Mouse (Mus musculus): ENCODE data around the gene Tbc1d10a. TPM values are rescaled to one million over a fixed set of nuclear protein-coding genes. Genes with fewer than 3 reads are reported as not detected.

Gene Tbc1d10a
- polyA plus RNA-seq, 1 experiment from 2014 or later, result 20.5 TPM

DNA sequence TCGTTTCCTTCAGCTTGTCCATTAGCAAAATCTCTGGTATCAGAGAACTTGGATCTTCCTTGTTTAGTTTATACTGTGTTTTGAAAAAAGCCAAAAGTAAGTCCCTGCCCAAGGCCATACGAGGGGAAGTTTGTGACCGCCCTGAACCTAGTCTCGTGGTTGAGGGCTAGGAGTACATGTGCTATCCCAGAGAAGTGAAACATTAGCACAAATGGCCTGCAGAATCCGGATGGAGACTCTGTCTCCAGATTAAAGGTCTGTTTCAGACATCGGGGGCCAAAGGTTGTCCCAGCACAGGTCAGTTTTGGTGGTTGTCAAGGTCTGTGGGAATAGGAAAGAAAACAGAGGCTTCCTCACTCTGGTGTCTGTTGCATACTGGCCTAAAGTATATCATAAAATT lies 2.6 kb downstream of the Tbc1d10a start:
- 84% methylated on average over 6 of the region's 6 CpGs for WGBS
- no peak for ATAC-seq (ENCODE audit: insufficient number of reproducible peaks, low FRiP score, low TSS enrichment, low read depth)
- Histone ChIP-seq H3K27me3 (ENCODE audit: control insufficient read depth, insufficient read depth, low read length) (0 out of 2 replicates have a peak, but pooled peaks cover 2% of the 10 kb centered on the region), H3K4me3 (ENCODE audit: low read depth, low read length) (no peak overlapping the region), H3K4me2 (ENCODE audit: low read depth, severe bottlenecking) (no peak overlapping the region), H3K9ac (ENCODE audit: low read length) (no peak overlapping the region), H3K9me3 (ENCODE audit: control insufficient read depth, low read length) (no peaks in the 10 kb centered on the region), H3K27ac (replicated peaks; ENCODE audit: low read depth, low read length) (no peak overlapping the region), H3K36me3 (ENCODE audit: control insufficient read depth, insufficient read depth, low read length) (no peaks in the 10 kb centered on the region), H3K4me1 (ENCODE audit: control insufficient read depth, insufficient read depth, low read length) (peaks cover 13% of the 10 kb centered on the region; the same call in 1 of the 2 replicates)
- DNase-seq (ENCODE audit: low spot score), result no peak

DNA sequence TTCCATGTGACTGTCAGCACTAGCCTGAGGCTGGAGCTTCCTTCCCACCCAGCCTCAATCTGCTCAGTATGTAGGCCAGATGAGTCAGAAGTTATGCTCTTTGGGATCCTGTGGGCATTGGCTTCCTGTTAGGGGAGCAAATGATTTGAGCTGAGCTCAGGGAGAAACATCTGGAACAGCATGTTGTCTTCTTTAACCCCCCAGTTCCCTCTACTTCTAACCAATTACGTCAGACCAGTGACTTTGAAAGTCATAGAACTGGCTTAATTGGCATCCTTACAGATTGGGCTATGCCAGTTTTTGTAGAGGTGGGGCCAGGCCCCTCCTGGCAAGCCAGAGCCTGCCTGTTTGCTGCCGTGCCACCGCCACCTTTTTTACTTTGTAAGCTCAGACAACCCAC lies 4.1 kb downstream of the Tbc1d10a start:
- Histone ChIP-seq H3K36me3 (ENCODE audit: control insufficient read depth, insufficient read depth, low read length) (no peaks in the 10 kb centered on the region), H3K27me3 (ENCODE audit: control insufficient read depth, insufficient read depth, low read length) (0 out of 2 replicates have a peak, but pooled peaks cover 2% of the 10 kb centered on the region), H3K4me1 (ENCODE audit: control insufficient read depth, insufficient read depth, low read length) (peaks cover 13% of the 10 kb centered on the region; the same call in 1 of the 2 replicates), H3K9ac (ENCODE audit: low read length) (no peak overlapping the region), H3K9me3 (ENCODE audit: control insufficient read depth, low read length) (no peaks in the 10 kb centered on the region), H3K4me3 (ENCODE audit: low read depth, low read length) (no peak overlapping the region), H3K4me2 (ENCODE audit: low read depth, severe bottlenecking) (no peak overlapping the region), H3K27ac (replicated peaks; ENCODE audit: low read depth, low read length) (no peak overlapping the region; the same call in 1 of the 2 replicates)
- no peak for ATAC-seq (ENCODE audit: insufficient number of reproducible peaks, low FRiP score, low TSS enrichment, low read depth)
- WGBS, result 81% methylated on average over 3 of the region's 3 CpGs
- DNase-seq (ENCODE audit: low spot score), result no peak

DNA sequence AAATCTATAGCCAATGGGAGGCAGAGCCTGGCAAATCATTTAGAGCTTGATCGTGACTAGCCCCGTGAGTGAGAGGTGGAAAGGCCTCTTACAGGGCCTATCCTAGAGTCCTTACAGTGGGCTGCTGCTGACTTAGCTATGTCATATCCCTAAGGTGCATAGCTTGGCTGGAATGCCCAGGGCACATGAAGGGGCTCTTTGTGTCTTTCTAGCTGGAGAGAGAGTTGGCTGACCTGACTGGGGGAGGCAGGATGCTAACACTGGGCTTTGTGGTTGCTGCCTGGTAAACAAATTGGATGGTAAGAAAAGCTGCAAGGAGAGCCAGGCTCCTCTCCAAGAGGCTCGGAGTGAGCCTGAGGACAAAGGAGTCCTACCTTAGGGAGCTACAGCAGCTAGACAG lies 6.2 kb downstream of the Tbc1d10a start:
- Histone ChIP-seq H3K36me3 (ENCODE audit: control insufficient read depth, insufficient read depth, low read length) (no peaks in the 10 kb centered on the region), H3K4me1 (ENCODE audit: control insufficient read depth, insufficient read depth, low read length) (peaks cover 8% of the 10 kb centered on the region; the same call in 1 of the 2 replicates), H3K27ac (replicated peaks; ENCODE audit: low read depth, low read length) (no peak overlapping the region), H3K27me3 (ENCODE audit: control insufficient read depth, insufficient read depth, low read length) (0 out of 2 replicates have a peak, but pooled peaks cover 2% of the 10 kb centered on the region), H3K4me2 (ENCODE audit: low read depth, severe bottlenecking) (no peak overlapping the region), H3K9ac (ENCODE audit: low read length) (no peak overlapping the region), H3K4me3 (ENCODE audit: low read depth, low read length) (no peak overlapping the region), H3K9me3 (ENCODE audit: control insufficient read depth, low read length) (no peaks in the 10 kb centered on the region)
- DNase-seq (ENCODE audit: low spot score), result no peak
- WGBS, result 87% methylated on average over 3 of the region's 3 CpGs
- ATAC-seq (ENCODE audit: insufficient number of reproducible peaks, low FRiP score, low TSS enrichment, low read depth), result no peak

DNA sequence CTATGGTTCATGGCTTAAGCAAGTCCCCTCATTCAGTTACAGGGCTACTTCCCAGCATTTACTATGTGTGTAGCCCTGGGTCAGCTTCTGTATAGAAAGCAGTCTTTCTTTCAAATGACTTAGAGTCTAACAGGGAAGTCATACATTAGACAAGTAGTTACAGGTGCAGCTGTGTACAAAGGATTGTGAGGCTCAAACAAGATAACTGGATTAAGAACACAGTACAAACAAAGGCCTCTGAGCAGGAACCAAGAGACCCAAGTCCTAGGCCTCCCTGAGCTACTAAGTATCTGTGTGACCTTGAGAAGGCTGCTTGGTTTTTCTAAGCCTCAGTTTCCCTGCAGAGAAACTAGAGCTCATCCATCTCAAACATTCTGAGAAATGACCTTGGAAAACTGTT lies 6.8 kb downstream of the Tbc1d10a start:
- Histone ChIP-seq H3K9me3 (ENCODE audit: control insufficient read depth, low read length) (no peaks in the 10 kb centered on the region), H3K4me3 (ENCODE audit: low read depth, low read length) (no peak overlapping the region), H3K36me3 (ENCODE audit: control insufficient read depth, insufficient read depth, low read length) (no peaks in the 10 kb centered on the region), H3K27me3 (ENCODE audit: control insufficient read depth, insufficient read depth, low read length) (0 out of 2 replicates have a peak, but pooled peaks cover 2% of the 10 kb centered on the region), H3K4me2 (ENCODE audit: low read depth, severe bottlenecking) (no peak overlapping the region), H3K27ac (replicated peaks; ENCODE audit: low read depth, low read length) (no peak overlapping the region), H3K4me1 (ENCODE audit: control insufficient read depth, insufficient read depth, low read length) (peaks cover 8% of the 10 kb centered on the region; the same call in 1 of the 2 replicates), H3K9ac (ENCODE audit: low read length) (no peak overlapping the region)
- DNase-seq (ENCODE audit: low spot score) (no peak), ATAC-seq (ENCODE audit: insufficient number of reproducible peaks, low FRiP score, low TSS enrichment, low read depth) (no peak)

DNA sequence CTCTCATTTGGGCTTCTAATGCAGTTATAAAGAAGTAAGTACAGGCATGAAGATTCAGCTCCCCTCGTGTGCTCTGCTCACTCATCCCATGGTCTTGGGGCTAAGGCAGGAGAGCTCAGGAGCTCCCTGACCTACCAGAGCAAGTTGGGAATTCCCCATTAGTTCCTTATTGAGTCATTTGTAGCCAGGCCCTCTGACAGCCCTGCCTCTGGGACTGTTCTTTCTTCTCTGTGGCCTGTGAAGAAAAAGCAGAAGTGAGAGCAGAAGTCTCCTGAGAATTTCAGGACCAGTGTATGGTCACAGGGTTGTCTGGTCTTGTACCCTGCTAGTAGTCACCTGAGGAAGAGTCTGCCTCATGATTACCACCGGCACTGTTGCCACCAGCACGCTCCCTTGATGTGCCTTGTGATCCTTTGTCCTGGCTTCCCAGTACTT lies 9.0 kb downstream of the Tbc1d10a start:
- no peaks in the 10 kb centered on the region for H3K36me3 ChIP-seq (ENCODE audit: control insufficient read depth, insufficient read depth, low read length)
- 85% methylated on average over 3 of the region's 3 CpGs for WGBS
- no peaks in the 10 kb centered on the region for H3K9me3 ChIP-seq (ENCODE audit: control insufficient read depth, low read length)
- ATAC-seq (ENCODE audit: insufficient number of reproducible peaks, low FRiP score, low TSS enrichment, low read depth), result no peak
- H3K27ac ChIP-seq (replicated peaks; ENCODE audit: low read depth, low read length), result no peak overlapping the region
- H3K27me3 ChIP-seq (ENCODE audit: control insufficient read depth, insufficient read depth, low read length), result 0 out of 2 replicates have a peak, but pooled peaks cover 2% of the 10 kb centered on the region
- H3K9ac ChIP-seq (ENCODE audit: low read length), result no peak overlapping the region
- no peak for DNase-seq (ENCODE audit: low spot score)
- H3K4me1 ChIP-seq (ENCODE audit: control insufficient read depth, insufficient read depth, low read length), result peaks cover 8% of the 10 kb centered on the region; the same call in 1 of the 2 replicates
- H3K4me2 ChIP-seq (ENCODE audit: low read depth, severe bottlenecking), result no peak overlapping the region
- no peak overlapping the region for H3K4me3 ChIP-seq (ENCODE audit: low read depth, low read length)

DNA sequence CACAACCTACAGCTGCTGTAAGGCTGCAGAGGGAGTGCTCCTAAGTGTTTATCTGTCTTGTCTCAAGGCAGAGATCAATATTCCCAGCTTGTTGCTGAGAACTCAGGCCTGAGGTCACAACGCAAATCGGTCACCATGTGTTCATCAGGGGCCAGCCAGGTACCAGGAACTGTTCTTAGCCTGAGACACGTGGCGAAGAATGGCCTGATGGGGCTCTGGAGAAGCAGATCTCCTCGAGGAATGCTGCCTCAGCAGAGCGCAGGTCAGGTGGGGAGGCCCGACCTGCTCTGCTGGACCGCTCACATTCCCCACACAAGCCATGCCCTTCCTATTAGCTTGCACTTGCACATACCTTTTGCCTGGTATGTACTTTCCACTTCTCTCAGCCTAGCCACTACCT lies 10.0 kb downstream of the Tbc1d10a start:
- no peaks in the 10 kb centered on the region for H3K36me3 ChIP-seq (ENCODE audit: control insufficient read depth, insufficient read depth, low read length)
- H3K4me3 ChIP-seq (ENCODE audit: low read depth, low read length), result no peak overlapping the region
- H3K27ac ChIP-seq (replicated peaks; ENCODE audit: low read depth, low read length), result no peak overlapping the region
- peaks cover 6% of the 10 kb centered on the region; the same call in 1 of the 2 replicates for H3K4me1 ChIP-seq (ENCODE audit: control insufficient read depth, insufficient read depth, low read length)
- ATAC-seq (ENCODE audit: insufficient number of reproducible peaks, low FRiP score, low TSS enrichment, low read depth), result no peak
- no peak for DNase-seq (ENCODE audit: low spot score)
- H3K9ac ChIP-seq (ENCODE audit: low read length), result no peak overlapping the region
- H3K4me2 ChIP-seq (ENCODE audit: low read depth, severe bottlenecking), result no peak overlapping the region
- no peaks in the 10 kb centered on the region for H3K9me3 ChIP-seq (ENCODE audit: control insufficient read depth, low read length)
- 69% methylated on average over 8 of the region's 8 CpGs for WGBS
- 0 out of 2 replicates have a peak, but pooled peaks cover 2% of the 10 kb centered on the region for H3K27me3 ChIP-seq (ENCODE audit: control insufficient read depth, insufficient read depth, low read length)

DNA sequence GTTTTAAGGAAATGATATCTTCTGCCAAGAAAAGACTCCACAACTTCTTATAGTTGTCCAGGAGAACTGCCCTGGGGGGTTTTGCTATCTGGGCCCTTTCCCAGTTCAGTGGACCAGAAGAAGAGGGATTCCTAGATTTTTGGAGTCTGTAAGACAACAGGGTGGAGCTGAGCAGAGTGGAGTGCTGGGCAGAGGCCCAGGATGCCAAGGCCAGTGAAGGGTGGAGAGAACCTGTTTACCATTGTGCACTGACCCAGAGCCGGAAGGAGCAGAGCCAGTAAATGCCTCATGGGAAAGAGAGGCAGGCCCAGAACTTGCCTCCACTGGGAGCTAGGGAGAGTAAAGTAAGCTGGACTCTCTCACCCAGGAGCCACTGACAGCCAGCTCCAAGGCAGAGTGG lies 11.1 kb downstream of the Tbc1d10a start:
- peaks cover 2% of the 10 kb centered on the region; the same call in 1 of the 2 replicates for H3K4me1 ChIP-seq (ENCODE audit: control insufficient read depth, insufficient read depth, low read length)
- H3K9ac ChIP-seq (ENCODE audit: low read length), result no peak overlapping the region
- 71% methylated on average over 1 of the region's 1 CpGs for WGBS
- DNase-seq (ENCODE audit: low spot score), result no peak
- H3K4me2 ChIP-seq (ENCODE audit: low read depth, severe bottlenecking), result no peak overlapping the region
- H3K4me3 ChIP-seq (ENCODE audit: low read depth, low read length), result no peak overlapping the region
- ATAC-seq (ENCODE audit: insufficient number of reproducible peaks, low FRiP score, low TSS enrichment, low read depth), result no peak
- no peaks in the 10 kb centered on the region for H3K9me3 ChIP-seq (ENCODE audit: control insufficient read depth, low read length)
- no peak overlapping the region for H3K27ac ChIP-seq (replicated peaks; ENCODE audit: low read depth, low read length)
- H3K36me3 ChIP-seq (ENCODE audit: control insufficient read depth, insufficient read depth, low read length), result no peaks in the 10 kb centered on the region
- no peaks in the 10 kb centered on the region for H3K27me3 ChIP-seq (ENCODE audit: control insufficient read depth, insufficient read depth, low read length)

DNA sequence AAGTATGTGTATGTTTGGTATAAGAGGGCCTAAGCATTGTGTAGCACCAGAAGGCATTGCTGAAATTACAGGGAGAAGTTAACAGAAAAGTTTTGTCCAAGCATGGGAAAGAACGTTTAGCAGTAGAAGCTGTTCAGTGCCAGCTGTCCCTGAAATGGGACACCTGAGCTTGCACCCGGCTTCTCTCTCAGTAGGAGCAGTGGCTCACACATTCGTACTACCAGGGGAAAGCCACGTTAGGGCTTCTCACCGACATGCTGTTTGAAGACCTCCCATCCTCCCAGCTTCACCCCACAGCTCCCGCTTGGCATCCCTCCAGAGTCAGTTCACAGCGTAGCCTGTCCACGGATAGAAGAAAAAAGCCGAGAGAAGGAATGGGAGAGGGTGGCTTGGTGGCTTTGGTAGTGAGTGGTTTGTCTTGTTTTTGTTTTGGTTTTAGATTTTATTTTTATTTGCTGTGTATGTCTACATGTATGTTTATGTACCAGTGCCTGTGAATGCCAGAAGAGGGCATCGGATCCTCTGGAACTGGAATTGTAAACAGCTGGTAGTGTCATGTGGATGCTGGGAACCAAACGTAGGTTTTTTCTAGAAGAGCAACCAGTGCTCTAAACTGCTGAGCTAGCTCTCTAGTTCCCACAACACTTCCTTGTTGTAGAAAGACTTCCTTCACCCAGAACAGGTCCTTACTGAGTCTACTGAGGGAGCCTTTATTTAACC lies 15.6 kb downstream of the Tbc1d10a start:
- no peaks in the 10 kb centered on the region for H3K27me3 ChIP-seq (ENCODE audit: control insufficient read depth, insufficient read depth, low read length)
- no peak overlapping the region for H3K27ac ChIP-seq (replicated peaks; ENCODE audit: low read depth, low read length)
- ATAC-seq (ENCODE audit: insufficient number of reproducible peaks, low FRiP score, low TSS enrichment, low read depth) (no peak), DNase-seq (ENCODE audit: low spot score) (no peak)
- H3K4me3 ChIP-seq (ENCODE audit: low read depth, low read length), result no peak overlapping the region
- H3K9me3 ChIP-seq (ENCODE audit: control insufficient read depth, low read length), result no peaks in the 10 kb centered on the region
- H3K9ac ChIP-seq (ENCODE audit: low read length), result no peak overlapping the region
- no peaks in the 10 kb centered on the region for H3K36me3 ChIP-seq (ENCODE audit: control insufficient read depth, insufficient read depth, low read length)
- 75% methylated on average over 11 of the region's 11 CpGs for WGBS
- no peaks in the 10 kb centered on the region for H3K4me1 ChIP-seq (ENCODE audit: control insufficient read depth, insufficient read depth, low read length)
- H3K4me2 ChIP-seq (ENCODE audit: low read depth, severe bottlenecking), result no peak overlapping the region
